Mouse (Mus musculus): ENCODE data around the gene Dguok.

DNA sequence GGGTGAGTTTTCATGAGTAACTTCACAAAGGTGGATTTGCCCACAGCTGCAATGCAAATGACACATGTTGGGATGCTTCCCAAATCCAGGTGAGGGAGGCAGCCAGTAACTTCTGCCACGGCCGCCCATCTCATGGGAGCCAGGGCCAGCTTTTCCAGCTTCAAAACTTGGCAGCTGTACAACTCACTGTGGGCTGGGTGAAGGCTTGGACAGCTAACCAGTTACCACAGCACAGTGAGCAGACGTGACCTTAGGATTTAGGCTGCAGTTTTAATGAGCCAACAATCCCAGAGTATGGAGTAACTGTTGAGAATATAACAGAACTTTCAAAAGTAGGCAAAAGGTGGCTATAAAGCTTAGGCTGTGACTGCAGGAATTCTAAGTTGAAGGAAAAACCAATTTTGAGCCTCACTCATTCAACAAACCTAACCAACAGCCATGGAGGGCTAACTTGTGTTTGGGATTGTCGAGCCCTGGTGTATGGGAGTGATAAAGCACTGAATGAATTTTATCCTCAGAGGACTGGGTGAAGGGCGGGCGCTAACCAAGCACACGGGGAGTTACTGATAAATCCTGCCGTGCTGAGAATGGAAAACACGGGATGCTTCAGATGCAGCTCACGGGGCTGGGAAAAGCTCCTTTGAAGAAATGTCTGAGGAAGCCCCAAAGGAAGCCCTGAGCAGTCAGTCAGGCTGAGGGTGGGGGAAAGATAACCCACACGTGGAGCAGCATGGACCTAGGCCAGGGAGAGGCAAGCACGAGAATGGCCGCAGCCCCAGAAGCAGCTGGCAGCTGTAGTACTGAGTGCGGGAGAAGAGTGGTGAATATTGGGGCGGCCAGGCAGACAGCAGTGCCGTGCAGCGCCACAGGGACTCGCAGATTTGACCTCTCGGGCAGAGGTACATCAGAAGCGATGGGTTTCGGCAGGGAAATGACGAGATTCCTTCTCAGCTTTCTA lies 9.7 kb downstream of the Dguok start:
- TF ChIP-seq POLR2A (IDR thresholded peaks at IDR 0.05; ENCODE audit: low read depth, low read length) (no peak), CTCF (IDR thresholded peaks at IDR 0.05; ENCODE audit: borderline replicate concordance, insufficient read depth, low read length) (no peak)

Measured in embryonic fibroblast, embryonic 13.5 days (primary cell).